Mouse (Mus musculus): ENCODE data around the gene Grip2.

Gene Grip2

DNA sequence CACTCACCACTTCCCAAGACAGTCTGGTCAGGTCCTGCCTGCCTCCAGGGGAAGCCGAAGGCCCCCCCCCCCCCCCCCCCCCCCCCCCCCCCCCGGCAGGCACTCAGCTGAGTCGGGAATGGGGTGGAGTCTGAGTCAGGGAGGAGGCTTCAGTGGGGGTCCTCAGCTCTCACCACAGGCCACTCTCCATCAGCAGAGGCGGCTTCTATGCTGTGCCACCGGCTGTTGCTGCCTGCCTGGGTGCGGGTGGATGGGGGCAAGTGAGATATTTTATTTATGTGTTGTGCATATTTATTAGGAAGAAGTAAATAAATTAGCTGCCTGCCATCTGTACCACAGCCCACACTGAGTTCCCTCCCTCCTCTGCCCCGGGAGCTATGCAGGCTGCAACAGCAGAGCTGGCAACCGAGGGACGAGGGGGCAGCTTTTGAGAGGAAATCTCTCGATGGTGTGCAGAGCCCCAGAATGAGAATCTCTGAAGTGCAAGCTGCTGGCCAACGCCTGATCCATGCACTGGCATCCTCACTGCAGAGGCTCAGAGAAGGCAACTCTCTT lies at the start of gene Grip2:
Gene Grip2 (minus strand): TSS at position 235 of the 555 bp plus-strand sequence.
- no peak for DNase-seq (ENCODE audit: extremely low spot score, low spot score)

DNA sequence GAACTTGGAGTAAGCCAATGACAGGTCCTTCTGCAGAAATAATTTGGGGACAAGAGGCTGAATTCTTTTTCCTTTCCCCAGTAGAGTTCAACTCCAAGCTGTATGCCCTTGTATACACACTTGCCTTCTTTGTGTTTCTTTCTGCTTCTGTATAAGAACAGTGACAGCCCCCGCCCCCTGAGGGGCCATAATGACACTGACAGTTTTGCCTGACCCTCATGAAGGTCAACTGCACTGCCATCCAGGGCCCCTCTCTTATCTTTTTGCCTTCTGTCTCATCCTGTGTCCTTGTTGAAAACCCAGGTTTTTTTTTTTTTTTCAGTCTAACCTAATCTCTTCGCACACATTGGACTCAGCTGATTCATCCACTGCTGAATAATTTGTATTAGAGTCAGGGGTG lies 45.7 kb upstream of the Grip2 start:
- no peak for DNase-seq (ENCODE audit: extremely low spot score, low spot score)

DNA sequence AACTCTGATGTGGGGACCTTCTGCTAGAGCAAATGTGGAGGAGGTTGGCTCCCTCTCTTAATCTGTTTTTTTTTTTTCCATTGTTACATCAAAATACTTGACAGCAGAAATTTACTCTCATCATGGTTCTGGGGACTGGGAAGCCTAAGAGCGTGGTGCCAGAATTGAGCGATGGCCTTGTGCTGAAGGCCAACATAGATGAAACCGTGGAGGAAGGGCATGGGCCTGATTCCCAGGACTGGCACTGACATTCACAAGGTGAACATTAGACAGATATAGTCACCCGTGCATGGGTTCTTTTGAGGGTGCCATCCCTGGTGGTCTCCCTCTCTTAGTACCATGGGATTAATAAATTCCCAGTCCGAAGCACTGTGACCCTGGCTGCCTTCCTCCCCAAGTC lies 41.0 kb upstream of the Grip2 start:
- no peak for DNase-seq (ENCODE audit: extremely low spot score, low spot score)

DNA sequence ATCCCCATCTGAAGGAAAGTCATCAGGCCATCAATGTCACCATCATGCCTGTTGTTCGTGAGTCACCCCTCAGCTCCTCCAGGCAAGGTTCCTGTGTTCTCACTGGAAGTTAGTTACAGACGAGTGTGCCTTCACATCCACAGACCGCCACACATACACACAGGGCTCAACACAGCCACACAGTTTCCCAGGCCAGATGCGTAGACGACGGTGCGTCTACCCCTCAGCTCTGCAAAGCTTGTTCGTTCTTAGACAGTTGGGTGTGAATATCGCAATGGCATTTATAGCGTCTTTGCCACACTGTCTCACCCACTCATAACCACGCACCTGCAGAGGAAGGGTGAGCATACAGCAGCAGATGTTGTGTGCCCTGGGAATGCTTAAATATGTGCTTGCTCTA lies 38.6 kb upstream of the Grip2 start:
- DNase-seq (ENCODE audit: extremely low spot score, low spot score), result no peak

DNA sequence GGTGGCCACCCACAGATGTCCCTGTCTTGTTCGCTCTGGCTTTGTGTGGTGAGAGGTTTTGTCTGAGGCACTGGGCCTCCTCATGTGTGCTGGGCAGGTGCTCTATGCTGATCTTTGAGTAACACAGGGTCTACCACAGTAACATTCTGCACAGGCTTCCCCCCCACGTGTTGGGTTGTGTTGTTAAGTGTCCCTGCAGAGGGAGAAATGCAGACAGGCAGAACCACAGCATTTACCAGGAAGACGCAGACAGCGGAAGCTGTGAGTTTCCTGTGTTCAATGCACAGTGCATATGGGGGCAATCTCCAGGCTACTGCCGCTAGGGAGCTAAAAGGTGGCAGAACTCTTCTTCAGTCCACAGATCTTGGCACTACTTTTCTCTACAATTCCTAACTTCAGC lies 37.5 kb upstream of the Grip2 start:
- DNase-seq (ENCODE audit: extremely low spot score, low spot score), result no peak

DNA sequence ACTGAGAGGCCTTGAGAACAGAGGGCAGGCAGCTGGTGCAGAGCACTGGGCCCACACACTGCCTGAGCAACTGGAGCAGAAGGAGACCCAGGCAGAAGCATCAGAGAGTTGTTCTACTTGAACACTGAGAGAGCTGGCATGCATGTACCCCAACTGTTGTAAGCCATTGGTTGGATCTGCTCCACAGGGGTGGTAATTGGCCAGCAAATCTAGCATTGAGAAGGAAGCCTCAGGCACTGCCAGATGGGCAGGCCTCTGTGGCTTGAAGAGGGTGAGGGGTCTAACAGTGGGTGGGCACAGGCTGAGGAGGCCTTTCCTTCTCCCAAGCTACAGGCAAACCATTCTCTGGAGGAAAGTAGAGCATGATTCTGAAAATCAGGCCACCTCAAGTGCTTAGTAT lies 35.8 kb upstream of the Grip2 start:
- DNase-seq (ENCODE audit: extremely low spot score, low spot score), result no peak

DNA sequence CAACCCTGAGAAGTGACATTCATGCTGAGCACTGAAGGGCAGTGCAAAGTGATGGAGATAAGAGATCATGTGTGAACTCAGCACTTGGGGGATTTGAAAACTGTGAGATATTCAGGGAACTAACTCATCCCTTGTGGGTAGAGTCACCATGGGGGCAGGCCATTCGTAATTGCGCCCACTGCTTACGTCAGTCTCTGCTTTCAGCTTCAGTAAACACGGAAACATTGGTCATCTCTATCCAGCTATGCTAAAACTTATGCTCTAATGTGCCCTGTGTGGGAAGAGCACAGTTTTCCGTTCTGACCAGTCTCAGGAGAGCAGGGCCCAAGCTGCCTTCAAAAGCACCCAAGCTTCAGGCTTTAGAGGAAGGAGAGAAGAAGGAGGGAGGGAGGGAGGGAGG lies 31.3 kb upstream of the Grip2 start:
- DNase-seq (ENCODE audit: extremely low spot score, low spot score), result no peak

DNA sequence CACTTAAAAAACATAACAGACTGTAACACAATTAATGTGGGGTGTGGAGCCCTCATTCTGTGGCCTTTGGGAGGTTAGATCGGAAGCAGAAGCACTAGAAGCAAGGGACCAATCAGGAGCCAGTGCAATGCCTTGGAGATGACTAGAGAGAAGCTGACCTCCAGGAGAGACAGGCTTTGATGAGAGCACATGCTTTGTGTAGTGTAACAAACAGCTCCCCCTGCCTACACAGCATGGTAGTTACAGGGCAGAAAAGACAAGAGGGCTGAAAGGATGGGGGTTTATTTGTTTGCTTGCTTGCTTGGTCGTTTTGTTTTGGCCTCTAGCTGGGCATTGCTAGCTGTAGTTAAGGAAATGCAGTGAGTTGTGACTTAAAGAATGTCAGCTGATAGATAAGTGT lies 25.5 kb upstream of the Grip2 start:
- DNase-seq (ENCODE audit: extremely low spot score, low spot score), result peak; percentile 52

DNA sequence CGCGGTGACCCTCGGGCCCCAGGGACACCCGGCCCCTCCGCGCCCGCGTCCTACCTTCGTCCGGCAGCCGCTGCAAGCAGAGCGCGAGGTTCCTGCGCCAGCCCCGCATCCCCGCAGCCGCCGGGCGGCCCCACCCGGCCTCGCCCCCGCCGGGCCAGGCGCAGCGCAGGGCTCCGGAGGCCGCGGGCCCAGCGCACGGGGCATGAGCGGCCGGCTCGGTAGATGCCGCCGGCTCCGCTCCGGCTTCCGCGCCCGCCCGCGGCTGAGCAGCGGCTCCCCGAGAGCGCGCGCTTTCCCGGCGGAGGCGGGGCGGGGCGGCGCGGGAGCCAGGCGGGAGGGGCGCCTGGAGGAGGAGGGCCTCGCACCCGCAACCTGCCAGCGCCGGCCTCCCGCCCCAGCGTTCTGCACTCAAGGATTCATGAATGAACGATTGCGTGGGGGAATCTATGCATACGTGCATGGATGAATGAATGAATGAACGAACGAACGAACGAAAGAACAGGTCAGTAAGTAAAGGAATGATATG lies 16.6 kb upstream of the Grip2 start:
- DNase-seq (ENCODE audit: extremely low spot score, low spot score), result peak; percentile 46

DNA sequence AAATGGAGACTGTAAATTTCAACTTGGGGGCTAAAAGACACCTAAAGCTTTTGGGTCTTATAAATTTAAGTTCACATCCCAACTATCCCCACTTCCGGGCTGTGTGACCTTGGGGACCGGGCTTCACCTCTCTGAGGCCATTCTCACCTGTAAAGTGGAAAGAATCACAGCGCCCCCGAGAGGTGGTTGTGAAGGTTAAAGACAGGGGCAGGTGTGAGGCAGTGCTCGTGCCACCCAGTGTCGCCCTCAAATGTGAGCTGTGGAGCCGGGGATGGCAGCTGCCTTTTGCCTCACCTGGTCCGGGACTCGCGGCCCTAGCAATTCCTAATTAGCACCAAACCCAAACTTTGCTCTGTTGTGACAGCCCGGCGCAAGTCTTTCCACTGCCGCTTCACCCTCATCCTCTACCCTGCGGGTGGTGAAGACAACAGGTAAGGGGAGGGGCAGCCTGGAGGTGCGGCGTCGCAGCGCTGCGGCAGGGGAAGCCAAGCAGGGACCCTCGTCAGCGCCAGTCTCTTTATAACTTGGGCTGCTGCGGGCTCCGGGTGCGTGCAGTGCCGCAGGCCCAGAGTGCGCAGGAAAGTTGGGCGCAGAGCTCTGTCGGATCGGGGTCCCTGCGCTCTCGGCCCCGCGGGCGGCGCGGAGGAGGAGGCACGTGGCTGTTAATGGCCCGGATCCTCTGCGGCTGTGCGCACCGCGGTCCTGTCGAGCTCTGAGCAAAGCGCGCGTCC lies 16.0 kb upstream of the Grip2 start:
- no peak for DNase-seq (ENCODE audit: extremely low spot score, low spot score)

DNA sequence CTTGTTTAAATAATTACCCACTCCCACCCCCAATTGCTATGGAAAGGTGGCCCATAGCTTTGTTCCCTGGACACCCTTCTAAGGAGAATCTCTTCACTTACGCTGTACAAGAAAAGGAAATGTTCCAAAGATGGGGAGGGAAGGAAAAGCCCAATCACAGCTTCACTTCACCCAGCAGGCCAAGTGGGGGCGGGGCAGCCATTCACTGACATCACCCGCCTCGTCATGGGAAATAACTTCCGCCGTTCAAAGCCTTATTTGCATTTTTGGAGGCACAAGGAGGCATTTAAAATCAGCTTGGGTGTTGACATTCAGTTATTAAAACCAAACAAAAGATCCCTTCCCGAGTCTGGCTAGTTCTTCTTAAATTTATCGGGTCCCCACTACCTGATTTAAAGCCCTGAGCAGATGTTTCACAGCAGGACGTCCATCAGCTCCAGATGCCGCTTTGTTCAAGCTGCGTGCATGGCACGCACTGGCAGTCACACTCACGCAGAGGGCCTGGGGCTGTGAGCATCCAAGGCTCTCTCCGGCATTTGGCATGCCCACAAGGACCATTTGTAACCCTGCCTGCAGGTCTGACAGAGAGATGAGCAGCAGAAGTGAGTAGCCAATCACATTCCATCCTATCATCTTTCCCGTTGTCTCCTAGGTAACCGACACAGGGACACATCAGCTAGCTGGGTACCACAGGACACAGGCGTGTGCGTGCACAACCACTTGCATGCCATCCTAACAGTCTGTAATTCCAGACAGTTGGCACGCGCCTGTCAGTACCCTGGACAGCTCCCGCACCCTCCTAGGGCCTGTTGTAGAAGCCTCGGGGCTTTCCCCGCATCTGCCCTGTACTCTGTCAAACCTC lies 12.2 kb upstream of the Grip2 start:
- DNase-seq (ENCODE audit: extremely low spot score, low spot score), result peak; percentile 79

DNA sequence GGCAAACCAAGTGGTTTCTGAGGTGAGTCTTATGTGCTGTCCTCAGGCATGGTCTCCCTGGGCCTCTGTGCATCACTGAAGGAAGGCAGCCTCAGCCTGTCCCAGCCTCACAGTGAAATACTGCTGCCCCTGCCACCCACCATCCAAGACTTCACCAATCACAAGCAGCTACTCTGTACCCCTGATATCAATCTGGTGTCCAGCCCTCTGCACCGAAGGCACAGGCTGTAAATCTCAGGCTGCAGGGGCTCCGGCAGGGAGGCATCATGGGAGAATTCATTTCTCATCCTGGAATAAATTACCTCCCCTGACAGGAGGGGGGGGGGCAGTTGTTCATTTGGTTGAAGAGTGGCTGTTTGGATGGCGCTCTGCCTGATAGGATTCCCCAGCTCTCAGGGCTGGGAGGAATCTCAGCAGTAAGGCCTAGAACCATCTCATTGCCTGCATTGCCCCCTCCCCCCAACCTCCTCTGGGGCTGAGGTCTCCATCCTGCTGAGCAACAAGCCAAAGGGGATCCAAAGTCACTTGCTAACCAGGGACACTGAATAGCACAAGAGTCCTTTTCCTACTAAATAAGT lies 5.9 kb upstream of the Grip2 start:
- DNase-seq (ENCODE audit: extremely low spot score, low spot score), result peak; percentile 36

DNA sequence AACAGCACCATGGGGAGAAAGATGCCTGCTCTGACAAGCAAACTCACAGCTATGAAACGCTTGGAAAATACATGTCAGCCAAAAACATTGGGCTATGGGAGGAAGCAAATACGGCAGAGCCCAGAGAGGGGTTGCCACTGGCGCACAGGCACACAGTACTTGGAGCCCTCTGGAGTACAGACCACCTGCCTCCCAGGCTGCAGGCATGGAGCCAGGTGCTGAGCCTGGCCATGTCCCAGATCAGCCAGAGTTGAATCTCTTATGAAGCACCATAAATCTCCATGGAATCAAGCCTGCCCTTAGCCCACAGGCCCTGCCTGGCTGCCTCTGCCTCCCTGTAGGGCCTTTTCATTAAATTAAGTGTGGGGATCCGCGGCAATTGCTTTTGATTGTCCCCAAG lies 876 bp upstream of the Grip2 start:
- DNase-seq (ENCODE audit: extremely low spot score, low spot score), result no peak

DNA sequence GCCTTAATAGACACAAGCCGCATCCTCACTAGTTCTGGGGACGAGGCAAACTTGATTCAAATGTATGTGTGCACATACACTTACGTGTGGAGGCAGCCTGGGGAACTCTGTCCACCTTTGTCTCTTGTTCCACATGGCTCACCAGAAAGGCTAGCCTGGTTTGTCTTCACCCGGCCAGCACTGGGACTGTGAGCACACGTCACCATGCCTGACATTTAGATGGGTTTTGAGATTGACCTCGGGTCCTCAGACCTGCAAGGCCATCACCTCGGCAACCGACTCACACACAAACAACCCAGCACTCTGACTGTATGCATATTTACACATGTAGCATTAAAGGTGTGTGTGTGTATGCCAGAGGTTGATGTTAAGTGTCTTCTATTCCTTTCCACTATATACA lies 8.8 kb downstream of the Grip2 start:
- no peak for DNase-seq (ENCODE audit: extremely low spot score, low spot score)

DNA sequence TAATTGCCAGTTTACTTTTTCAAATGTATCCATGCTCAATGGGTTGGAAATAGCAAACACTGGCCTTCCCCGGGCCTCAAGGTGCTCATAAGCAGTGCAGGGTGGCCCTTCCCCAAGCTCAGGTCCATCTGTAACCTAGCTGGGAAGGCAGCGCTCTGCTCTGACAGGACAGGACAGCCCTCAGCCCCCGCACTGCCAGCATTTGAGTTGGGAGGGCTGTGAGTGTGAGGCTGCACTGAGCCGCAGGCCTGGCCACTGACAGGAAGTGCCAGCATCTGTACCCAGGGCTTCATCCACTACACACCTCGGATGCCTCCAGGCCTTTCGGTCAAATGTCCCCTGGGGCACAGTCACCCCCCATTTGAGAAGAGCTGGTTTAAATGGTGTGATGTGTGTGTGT lies 11.1 kb downstream of the Grip2 start:
- no peak for DNase-seq (ENCODE audit: extremely low spot score, low spot score)

DNA sequence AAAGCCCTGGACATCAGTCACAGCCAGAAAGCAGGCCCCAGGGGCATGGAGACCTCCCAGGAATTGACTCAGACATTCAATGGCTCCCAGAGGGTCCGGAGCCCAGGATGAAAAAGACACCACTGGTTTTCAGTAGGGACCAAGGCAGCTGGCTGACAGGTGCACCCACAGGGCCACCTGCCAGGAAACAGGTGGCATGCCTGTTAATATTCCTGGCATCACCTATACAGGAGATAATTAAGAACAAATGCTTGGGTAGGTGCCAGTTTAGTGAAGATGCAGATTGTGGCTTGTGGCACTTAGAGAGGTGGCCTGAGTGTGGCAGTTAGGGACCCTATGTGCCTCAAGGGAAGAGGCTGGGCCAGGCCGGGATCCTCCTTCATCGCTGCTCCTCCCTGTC lies 13.4 kb downstream of the Grip2 start:
- DNase-seq (ENCODE audit: extremely low spot score, low spot score), result no peak

DNA sequence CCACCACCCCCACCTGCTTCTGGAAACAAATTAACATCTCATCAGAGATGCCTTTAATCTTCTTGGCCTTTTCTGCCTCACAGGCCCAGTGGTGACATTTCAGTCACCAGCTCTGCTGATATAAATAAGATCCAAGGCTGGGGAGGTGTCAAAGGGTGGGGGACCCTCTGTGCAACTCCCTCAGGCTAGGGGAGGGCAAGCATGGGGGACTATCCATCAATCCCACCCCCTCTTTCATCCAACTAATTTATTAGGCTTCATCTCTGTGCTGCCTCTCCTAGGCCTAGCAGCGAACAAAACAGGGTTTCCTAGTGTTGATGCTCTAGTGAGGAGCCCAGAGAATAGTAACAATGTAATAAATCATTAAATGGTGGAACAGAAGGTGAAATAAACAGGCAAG lies 17.0 kb downstream of the Grip2 start:
- DNase-seq (ENCODE audit: extremely low spot score, low spot score), result no peak

DNA sequence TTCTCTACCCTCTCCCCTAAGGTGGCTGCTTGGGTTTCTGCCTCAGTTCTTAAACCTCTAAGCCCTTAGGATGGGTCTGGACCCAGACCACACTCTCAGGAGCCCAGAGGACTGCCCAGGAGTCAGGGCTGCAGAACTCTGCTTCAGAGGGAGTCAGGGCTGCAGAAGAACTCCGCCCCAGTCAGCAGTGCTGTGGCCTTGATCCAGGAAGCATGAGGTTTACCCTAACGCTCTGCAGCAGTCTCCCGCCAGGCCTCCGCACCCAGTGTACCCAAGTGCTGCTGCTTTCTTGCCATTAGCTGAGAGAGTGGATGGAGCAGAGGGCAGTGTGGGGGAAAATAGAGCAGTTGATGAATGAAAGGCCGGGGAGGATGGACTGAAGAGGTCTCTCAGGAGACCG lies 19.0 kb downstream of the Grip2 start:
- DNase-seq (ENCODE audit: extremely low spot score, low spot score), result no peak

DNA sequence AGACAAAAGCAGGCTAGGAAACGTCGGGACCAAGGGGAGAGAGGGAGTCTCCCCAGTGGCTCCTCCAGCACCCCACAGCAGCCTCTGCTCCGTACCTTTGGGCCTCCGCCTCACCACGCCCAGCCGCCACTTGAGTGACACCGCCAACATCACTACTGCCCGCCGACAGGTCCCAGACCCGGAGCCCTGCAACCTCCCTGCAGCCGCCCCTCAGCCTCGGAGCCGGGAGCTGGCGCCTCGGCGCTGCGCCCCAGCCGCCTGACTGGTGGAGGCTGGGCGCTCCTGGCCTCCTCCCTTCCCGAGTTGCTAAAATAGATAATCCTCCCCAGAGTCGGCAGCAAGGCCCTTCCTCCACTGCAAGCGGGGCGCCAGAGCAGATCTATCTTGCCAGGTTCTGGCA lies 19.9 kb downstream of the Grip2 start:
- DNase-seq (ENCODE audit: extremely low spot score, low spot score), result no peak

DNA sequence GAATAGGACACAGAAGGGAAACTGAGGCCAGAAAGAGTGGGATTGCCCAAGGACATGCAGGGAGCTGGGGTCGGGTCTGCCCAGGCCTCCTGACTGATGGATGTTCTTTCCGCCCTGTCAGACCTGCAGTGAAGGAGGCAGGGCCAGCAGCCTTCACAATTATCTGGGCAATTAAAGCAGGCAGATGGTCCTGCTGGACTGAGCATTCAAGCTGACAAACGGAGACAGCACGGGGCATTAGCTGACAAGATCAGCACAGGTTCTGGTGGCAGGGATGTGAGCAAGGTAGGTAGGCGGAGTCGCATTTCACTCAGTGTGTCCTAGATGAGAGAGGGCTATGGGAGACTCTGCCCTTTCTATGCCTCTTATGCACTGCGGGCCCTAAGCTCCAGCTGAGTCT lies 22.9 kb downstream of the Grip2 start:
- no peak for DNase-seq (ENCODE audit: extremely low spot score, low spot score)

DNA sequence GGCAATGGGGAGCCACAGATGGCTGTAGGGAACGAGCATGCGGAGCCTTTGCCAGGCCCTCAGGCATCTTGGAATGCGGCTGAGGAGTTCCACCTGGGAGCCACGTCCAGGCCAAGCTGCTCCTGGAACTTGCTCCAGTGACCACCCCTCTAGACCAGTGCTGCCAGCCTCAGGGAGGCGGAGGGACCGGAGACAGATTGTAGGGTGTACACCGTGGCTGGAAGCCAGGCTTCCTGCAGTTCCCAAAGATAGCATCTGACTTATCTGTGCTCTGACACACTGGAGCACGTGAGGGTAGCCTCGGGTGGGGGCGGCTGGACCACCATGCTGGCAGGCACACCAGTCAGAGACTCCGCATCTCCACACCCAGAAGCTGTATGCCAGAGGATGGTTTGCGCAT lies 28.6 kb downstream of the Grip2 start:
- no peak for DNase-seq (ENCODE audit: extremely low spot score, low spot score)

DNA sequence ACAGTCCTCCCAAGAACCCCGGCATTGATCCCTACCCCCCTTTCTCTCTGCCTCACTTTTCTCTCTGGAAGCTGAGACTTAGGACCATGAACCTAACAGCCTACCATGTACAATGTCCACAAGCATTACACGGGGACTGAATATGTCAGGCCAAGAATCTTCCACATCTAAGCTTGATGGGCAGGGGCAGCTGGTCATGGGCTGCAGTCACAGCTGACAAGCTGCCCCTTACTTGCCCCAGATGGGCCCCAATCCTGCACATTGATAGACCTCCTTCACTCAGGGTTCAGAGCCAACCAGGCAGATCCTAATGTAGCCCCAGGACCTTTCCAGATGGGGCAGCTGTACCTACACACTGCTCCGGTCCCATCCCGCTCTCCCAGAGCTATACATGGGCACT lies 30.3 kb downstream of the Grip2 start:
- DNase-seq (ENCODE audit: extremely low spot score, low spot score), result no peak
